Mouse (Mus musculus) C2C12 (cell line): ENCODE results near the gene Erg. TPM values are rescaled to one million over a fixed set of nuclear protein-coding genes. Genes with fewer than 3 reads are reported as not detected.

Source experiments
- H3K27me3 ChIP-seq: one replicate; pipeline ENCODE4 v1.6.1; 2011; ENCODE audit not compliant: control insufficient read depth, insufficient read depth, insufficient read length
- H3K36me3 ChIP-seq: one replicate; pipeline ENCODE4 v1.6.1; 2011; ENCODE audit not compliant: control insufficient read depth, insufficient read depth
- H3K4me3 ChIP-seq: one replicate; pipeline ENCODE4 v1.5.1; 2011; ENCODE audit warnings: mild to moderate bottlenecking, control low read depth; ENCODE audit not compliant: poor library complexity, insufficient read depth, severe bottlenecking
- H3K79me2 ChIP-seq: one replicate; pipeline ENCODE4 v1.6.1; 2011; ENCODE audit not compliant: control insufficient read depth, insufficient read depth
- H3K79me3 ChIP-seq: one replicate; pipeline ENCODE4 v1.6.1; 2011; ENCODE audit warnings: low read depth, control low read depth
- H3ac ChIP-seq: one replicate; pipeline ENCODE3; 2011; ENCODE audit warnings: low read depth; ENCODE audit not compliant: control insufficient read depth, insufficient read length
- CEBPB ChIP-seq: IDR thresholded peaks from one replicate; pipeline ENCODE4 v1.6.1; 2011; ENCODE audit warnings: low read depth, mild to moderate bottlenecking, control low read depth, moderate library complexity
- CTCF ChIP-seq: IDR thresholded peaks from one replicate; pipeline ENCODE4 v1.5.1; 2011; ENCODE audit not compliant: control insufficient read depth, insufficient read depth, insufficient read length
- FOSL1 ChIP-seq: IDR thresholded peaks from one replicate; pipeline ENCODE4 v1.8.0; 2011; ENCODE audit warnings: mild to moderate bottlenecking, low read length; ENCODE audit not compliant: poor library complexity, insufficient read depth, severe bottlenecking
- MAX ChIP-seq: IDR thresholded peaks from one replicate; pipeline ENCODE4 v1.6.1; 2011; ENCODE audit warnings: mild to moderate bottlenecking, control low read depth
- MYOD1 ChIP-seq: IDR thresholded peaks from one replicate; pipeline ENCODE4 v1.6.1; 2011; ENCODE audit warnings: low read depth; ENCODE audit not compliant: control insufficient read depth, insufficient read length
- MYOG ChIP-seq: IDR thresholded peaks from one replicate; pipeline ENCODE4 v1.6.1; 2011; ENCODE audit not compliant: control insufficient read depth, insufficient read length; ENCODE audit errors: extremely low read depth
- USF1 ChIP-seq: IDR thresholded peaks from one replicate; pipeline ENCODE4 v1.6.1; 2011; ENCODE audit warnings: low read depth, mild to moderate bottlenecking, control low read depth, moderate library complexity
- polyA plus RNA-seq: library from polyadenylated mRNA; unstranded; fragments of >200 nt; fragmentation: generic; extraction: Trizol; gene quantifications from one replicate; pipeline ENCODE4 v1.2.1, GENCODE M21; 2012; ENCODE audit warnings: missing spikeins

Gene Erg
- polyA plus RNA-seq, 1 experiment = 0.05 TPM

DNA sequence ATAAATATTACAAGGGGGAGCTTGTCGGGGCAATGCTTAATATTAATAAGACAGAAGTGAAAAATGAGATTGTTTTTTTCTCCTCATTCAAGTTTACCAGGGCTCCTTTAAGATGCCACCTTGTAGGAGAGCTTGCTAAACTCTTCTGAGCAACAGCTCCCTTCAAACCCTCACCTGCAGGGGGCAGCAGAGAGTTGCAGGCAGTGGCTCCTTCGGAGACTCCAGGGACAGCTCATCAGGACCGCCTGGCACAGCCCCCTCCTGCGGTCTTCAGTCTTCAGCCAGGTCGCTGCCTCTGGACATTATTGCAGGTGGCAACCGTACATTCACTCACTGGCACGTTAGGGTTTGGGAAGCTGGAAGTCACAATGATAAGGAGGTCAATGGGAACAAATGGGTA is 18.9 kb upstream of the Erg start:
- peak; percentile 58 for TF ChIP-seq CTCF
- no peak for TF ChIP-seq MYOG
- TF ChIP-seq MYOD1 = no peak
- Histone ChIP-seq H3K4me3 (no peak overlapping the region), H3K27me3 (no peaks in the 10 kb centered on the region), H3K36me3 (no peaks in the 10 kb centered on the region), H3ac (no peak overlapping the region), H3K79me2 (no peaks in the 10 kb centered on the region), H3K79me3 (no peaks in the 10 kb centered on the region)

DNA sequence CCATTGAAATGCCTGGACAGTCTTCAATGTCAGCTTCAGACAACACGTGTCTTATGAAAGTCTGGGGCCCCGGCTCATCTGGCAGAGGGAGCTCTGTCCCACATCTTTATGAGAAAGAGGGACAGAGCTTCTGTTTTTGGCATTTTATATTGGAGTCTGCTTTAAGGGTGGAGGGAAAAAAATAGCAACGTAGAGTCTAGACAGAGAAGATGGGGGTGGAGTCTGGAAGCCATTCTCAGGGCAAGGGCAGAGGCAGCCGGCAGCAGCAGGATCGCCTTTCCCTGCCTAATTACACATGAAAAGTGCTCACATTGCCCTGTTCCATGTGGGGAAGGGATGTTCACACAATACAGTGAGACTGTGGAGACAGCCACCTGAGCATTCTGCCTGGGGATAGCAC is 16.1 kb upstream of the Erg start:
- H3K27me3 ChIP-seq = no peaks in the 10 kb centered on the region
- no peaks in the 10 kb centered on the region for H3K79me3 ChIP-seq
- H3K79me2 ChIP-seq = no peaks in the 10 kb centered on the region
- no peak overlapping the region for H3ac ChIP-seq
- H3K36me3 ChIP-seq = no peaks in the 10 kb centered on the region
- H3K4me3 ChIP-seq = no peak overlapping the region
- no peak for TF ChIP-seq MYOG

DNA sequence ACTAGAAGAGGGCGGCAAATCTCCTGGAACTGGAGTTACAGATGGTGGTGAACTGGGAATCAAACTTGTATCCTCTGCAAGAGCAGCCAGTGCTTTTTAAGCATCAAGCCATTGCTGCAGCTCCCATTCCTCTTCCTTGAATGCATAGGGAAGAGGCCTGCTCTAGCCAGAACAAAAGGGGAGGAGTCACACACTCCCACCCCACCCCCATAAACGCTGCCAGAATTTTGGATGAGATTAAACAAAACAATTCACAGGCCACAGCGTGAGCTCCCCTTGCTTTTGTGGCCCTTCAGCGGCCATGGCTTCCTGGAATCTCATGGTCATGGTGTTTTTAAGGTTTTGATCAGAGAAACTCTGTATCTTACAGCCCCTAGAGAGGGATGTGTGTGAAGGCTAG is 15.4 kb upstream of the Erg start:
- Histone ChIP-seq H3K79me2 (no peaks in the 10 kb centered on the region), H3K79me3 (no peaks in the 10 kb centered on the region), H3K4me3 (no peak overlapping the region), H3K27me3 (no peaks in the 10 kb centered on the region), H3ac (no peak overlapping the region), H3K36me3 (no peaks in the 10 kb centered on the region)
- TF ChIP-seq CTCF (no peak), MAX (no peak), MYOD1 (no peak), MYOG (no peak), FOSL1 (no peak), CEBPB (no peak)

DNA sequence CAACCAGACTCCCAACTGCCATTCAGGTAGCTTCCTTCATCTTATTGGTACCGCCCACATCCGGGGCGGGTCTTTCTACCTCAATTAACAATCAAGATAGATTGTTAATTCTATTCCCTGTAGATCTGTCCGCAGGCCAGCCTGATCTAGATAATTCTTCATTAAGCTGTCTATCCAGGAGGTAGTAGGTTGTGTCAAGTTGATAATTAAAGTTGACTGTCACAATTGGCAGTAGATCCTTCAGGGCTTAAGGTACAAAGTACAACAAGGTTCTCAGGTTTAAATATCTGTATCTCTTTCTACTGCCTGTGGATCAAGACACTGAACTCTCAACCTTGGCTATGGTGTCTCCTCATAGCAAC is 14.8 kb upstream of the Erg start:
- H3K27me3 ChIP-seq = no peaks in the 10 kb centered on the region
- no peaks in the 10 kb centered on the region for H3K79me2 ChIP-seq
- TF ChIP-seq MYOG (no peak), MAX (no peak), CEBPB (no peak), MYOD1 (no peak), FOSL1 (no peak), USF1 (no peak), CTCF (no peak)
- no peak overlapping the region for H3ac ChIP-seq
- H3K79me3 ChIP-seq = no peaks in the 10 kb centered on the region
- no peaks in the 10 kb centered on the region for H3K36me3 ChIP-seq
- no peak overlapping the region for H3K4me3 ChIP-seq

DNA sequence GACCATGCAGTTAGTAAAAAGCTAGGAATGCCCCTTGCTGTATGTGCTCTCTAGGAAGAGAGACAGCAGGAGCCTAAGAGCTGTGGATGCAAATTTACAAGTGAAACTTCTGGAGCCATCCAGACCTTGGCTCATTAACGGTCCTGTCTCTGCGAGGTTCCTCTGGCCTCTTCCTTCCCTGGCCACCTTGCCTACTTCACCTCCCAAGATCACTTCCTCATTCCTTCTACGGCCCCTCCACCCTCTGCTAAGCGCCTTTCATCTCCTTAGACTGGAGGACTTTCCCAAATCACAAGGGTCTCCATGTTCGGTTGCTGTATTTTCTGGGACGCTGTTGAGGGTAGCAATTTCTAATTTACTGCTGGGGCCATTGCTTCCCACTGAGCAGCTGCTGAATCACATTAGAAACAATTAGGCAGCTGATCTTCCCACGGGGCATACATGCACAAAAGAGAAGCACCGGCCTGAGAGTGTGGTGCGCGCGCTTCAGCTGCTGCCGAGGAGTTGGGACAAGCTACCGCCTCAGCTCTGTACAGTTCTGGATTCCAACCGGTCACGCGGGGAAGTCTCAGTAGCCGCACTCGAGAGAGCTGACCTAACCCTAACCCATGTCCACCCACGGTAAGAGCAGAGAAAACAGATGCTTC is 14.3 kb upstream of the Erg start:
- Histone ChIP-seq H3K79me3 (no peaks in the 10 kb centered on the region), H3K4me3 (no peak overlapping the region), H3K27me3 (no peaks in the 10 kb centered on the region), H3ac (no peak overlapping the region), H3K36me3 (no peaks in the 10 kb centered on the region), H3K79me2 (no peaks in the 10 kb centered on the region)
- TF ChIP-seq CTCF = no peak

DNA sequence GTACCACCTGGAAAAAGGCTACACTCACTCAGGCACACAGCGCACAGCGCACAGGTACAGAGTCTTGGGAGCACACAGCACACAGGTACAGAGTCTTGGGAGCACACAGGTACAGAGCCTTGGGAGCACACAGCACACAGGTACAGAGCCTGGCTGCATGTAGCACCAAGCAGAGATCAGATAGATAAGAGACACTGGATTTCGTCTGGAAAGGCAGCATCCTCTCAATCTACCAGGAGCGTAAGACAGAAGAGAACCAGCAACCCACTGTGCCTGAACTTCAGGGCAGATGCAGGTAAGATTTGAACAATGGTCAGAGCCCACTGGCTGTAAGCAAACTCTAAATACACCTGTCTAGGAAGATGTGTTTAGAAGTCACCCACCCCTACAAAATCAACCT is 12.5 kb upstream of the Erg start:
- H3K27me3 ChIP-seq = no peaks in the 10 kb centered on the region
- H3K79me2 ChIP-seq = no peaks in the 10 kb centered on the region
- no peak overlapping the region for H3K4me3 ChIP-seq
- TF ChIP-seq CEBPB (no peak), MYOG (no peak), MYOD1 (no peak), MAX (no peak)
- H3K36me3 ChIP-seq = no peaks in the 10 kb centered on the region
- no peaks in the 10 kb centered on the region for H3K79me3 ChIP-seq
- no peak overlapping the region for H3ac ChIP-seq

DNA sequence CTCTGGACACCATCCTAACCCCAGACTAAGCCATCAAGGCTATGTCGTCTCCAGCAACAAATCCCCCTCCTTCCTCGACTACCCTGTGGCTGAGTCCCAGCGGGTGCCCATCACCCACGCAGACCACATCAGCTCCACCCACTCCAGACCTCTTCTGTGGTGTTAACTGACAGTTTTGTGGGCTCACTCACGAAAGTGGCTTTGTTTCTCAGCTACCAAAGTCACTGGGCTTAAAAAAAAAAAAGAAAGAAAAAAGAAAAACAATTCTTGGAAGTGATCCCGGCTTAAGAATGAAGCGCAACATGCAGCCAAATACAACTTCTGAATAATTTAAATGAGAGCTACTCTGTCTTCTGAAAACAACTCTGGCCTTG is 11.2 kb upstream of the Erg start:
- Histone ChIP-seq H3K27me3 (no peaks in the 10 kb centered on the region), H3K79me3 (no peaks in the 10 kb centered on the region), H3K36me3 (no peaks in the 10 kb centered on the region), H3ac (no peak overlapping the region), H3K79me2 (no peaks in the 10 kb centered on the region), H3K4me3 (no peak overlapping the region)
- TF ChIP-seq MAX (no peak), MYOG (no peak), MYOD1 (no peak), FOSL1 (no peak), USF1 (no peak), CEBPB (no peak), CTCF (no peak)
